Mouse (Mus musculus): ENCODE results near the gene Cda.

Cda gene

GRCm38 (mm10) chr4:138307025-138307424, 60.8 kb downstream of the Cda start:
- DNase-seq (ENCODE audit: low spot score) = no peak

- DNase-seq (ENCODE audit: low spot score) = peak; percentile 99
These were observed 63.3 kb downstream of the Cda start, which contains the start of gene Ddost for GRCm38 (mm10) chr4:138304340-138305104. Gene Ddost, plus strand, starts transcription at chr4:138304730.

GRCm38 (mm10) chr4:138303742-138304141, 64.0 kb downstream of the Cda start:
- DNase-seq (ENCODE audit: low spot score) = no peak

GRCm38 (mm10) chr4:138303011-138303410, 64.8 kb downstream of the Cda start:
- no peak for DNase-seq (ENCODE audit: low spot score)

GRCm38 (mm10) chr4:138301271-138301780, 66.5 kb downstream of the Cda start:
- DNase-seq (ENCODE audit: low spot score) = no peak

- DNase-seq (ENCODE audit: low spot score) = no peak
These were observed 73.7 kb downstream of the Cda start for GRCm38 (mm10) chr4:138293949-138294550.

GRCm38 (mm10) chr4:138293261-138293948, 74.4 kb downstream of the Cda start:
- no peak for DNase-seq (ENCODE audit: low spot score)

- no peak for DNase-seq (ENCODE audit: low spot score)
These were observed 75.8 kb downstream of the Cda start for GRCm38 (mm10) chr4:138292028-138292427.

GRCm38 (mm10) chr4:138288691-138289090, 79.1 kb downstream of the Cda start:
- DNase-seq (ENCODE audit: low spot score) = no peak

All from urinary bladder, postnatal 14 days (tissue).